Mouse (Mus musculus) midbrain, embryonic 16.5 days (tissue): ENCODE results near the gene Tmem259. TPM values are rescaled to one million over a fixed set of nuclear protein-coding genes. Genes with fewer than 3 reads are reported as not detected.

Experiments used
- ATAC-seq: fragments of 200-750 bp; cut with Nextera tagmentation; 2 replicates; pipeline ENCODE4 v1.8.0; 2017; ENCODE audit warnings: moderate TSS enrichment
- H3K27ac ChIP-seq: fragments of 300-500 bp; sonication (generic); 2 replicates; pipeline ENCODE4 v1.5.1; 2014; ENCODE audit warnings: mild to moderate bottlenecking, low read length, mixed read lengths
- H3K27me3 ChIP-seq: fragments of 300-500 bp; sonication (generic); 2 replicates; pipeline ENCODE4 v1.6.1; 2014; ENCODE audit warnings: low read depth, low read length, mixed read lengths; ENCODE audit not compliant: control insufficient read depth, insufficient read depth
- H3K36me3 ChIP-seq: fragments of 300-500 bp; sonication (generic); 2 replicates; pipeline ENCODE4 v1.6.1; 2014; ENCODE audit warnings: mild to moderate bottlenecking, low read length, moderate library complexity, mixed read lengths; ENCODE audit not compliant: control insufficient read depth, insufficient read depth
- H3K4me1 ChIP-seq: fragments of 300-500 bp; sonication (generic); 2 replicates; pipeline ENCODE4 v1.6.1; 2014; ENCODE audit warnings: mild to moderate bottlenecking, low read length, mixed read lengths; ENCODE audit not compliant: control insufficient read depth, insufficient read depth
- H3K4me2 ChIP-seq: fragments of 300-500 bp; sonication (generic); 2 replicates; pipeline ENCODE4 v1.6.1; 2014; ENCODE audit warnings: mild to moderate bottlenecking, low read length, mixed read lengths
- H3K4me3 ChIP-seq: fragments of 300-500 bp; sonication (generic); 2 replicates; pipeline ENCODE4 v1.5.1; 2014; ENCODE audit warnings: low read depth, mild to moderate bottlenecking, low read length, moderate library complexity, mixed read lengths
- H3K9ac ChIP-seq: fragments of 300-500 bp; sonication (generic); 2 replicates; pipeline ENCODE4 v1.6.1; 2014; ENCODE audit warnings: low read depth, low read length, mixed read lengths
- H3K9me3 ChIP-seq: fragments of 300-500 bp; sonication (generic); replicated peaks from 2 replicates; pipeline ENCODE4 v1.6.1; 2014; ENCODE audit warnings: mild to moderate bottlenecking, low read length, mixed read lengths; ENCODE audit not compliant: control insufficient read depth, poor library complexity, severe bottlenecking
- WGBS: fragments of 180-500 bp; shearing (Covaris S2); extraction: QIAGEN DNeasy Blood & Tissue Kit; methylation state at CpG from one replicate; pipeline ENCODE4 v1.1.7; 2014; 5-methylcytosine and 5-hydroxymethylcytosine counted together
- polyA plus RNA-seq: library from polyadenylated mRNA; unstranded; fragments of >200 nt; fragmentation: Nextera tagmentation; extraction: Ambion mirVana; gene quantifications from 2 replicates; pipeline ENCODE4 v1.2.1, GENCODE M21; 2015

Tmem259 gene
- polyA plus RNA-seq: 15.3 and 16.2 TPM in 2 replicates

DNA sequence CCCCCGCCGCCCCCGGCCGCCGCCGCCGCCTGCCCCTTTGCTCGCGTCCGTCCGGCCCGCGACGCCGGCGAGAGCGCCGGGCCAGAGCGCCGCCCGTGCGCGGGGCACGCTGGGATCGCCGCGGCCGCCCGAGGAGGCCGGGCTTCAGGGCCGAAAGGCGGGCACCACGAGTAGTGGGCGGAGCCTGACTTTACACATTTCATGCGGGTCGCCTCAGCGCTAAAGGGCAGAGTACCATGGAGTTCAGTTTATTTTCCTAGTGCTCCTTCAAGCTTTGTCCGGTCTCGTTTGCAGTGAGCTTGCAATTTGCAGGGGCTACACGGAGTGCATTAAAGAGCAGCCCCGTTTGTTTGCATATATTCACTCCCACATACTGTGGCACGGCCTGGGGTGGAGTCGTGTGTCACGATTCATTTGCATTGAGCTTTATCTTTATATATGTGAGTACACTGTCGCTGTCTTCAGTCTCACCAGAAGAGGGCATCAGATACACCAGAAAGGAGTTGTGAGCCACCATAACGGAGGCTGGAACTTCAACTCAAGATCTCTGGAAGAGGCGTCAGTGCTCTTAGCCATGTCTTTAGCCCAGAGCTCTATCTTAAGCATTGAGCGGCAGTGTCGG lies at the start of gene Tmem259:
TSS of gene Tmem259 (minus strand) at position 136 of the 622 bp plus-strand sequence.
- H3K4me2 ChIP-seq: peak within 1 kb of the TSS; percentile 90
- peak; percentile 83 for ATAC-seq
- H3K9ac ChIP-seq: peak within 1 kb of the TSS; percentile 88
- under 1% methylated on average over 49 of the region's 49 CpGs for WGBS
- peak within 1 kb of the TSS; percentile 76 for H3K4me3 ChIP-seq
- H3K4me1 ChIP-seq: peaks cover 41% of the 10 kb centered on the region
- 0 out of 2 replicates have a peak, but pooled peaks cover under 1% of the 10 kb centered on the region for H3K36me3 ChIP-seq
- peaks cover 15% of the 10 kb centered on the region for H3K27me3 ChIP-seq
- no peaks in the 10 kb centered on the region for H3K9me3 ChIP-seq
- H3K27ac ChIP-seq: peak within 1 kb of the TSS; percentile 95

DNA sequence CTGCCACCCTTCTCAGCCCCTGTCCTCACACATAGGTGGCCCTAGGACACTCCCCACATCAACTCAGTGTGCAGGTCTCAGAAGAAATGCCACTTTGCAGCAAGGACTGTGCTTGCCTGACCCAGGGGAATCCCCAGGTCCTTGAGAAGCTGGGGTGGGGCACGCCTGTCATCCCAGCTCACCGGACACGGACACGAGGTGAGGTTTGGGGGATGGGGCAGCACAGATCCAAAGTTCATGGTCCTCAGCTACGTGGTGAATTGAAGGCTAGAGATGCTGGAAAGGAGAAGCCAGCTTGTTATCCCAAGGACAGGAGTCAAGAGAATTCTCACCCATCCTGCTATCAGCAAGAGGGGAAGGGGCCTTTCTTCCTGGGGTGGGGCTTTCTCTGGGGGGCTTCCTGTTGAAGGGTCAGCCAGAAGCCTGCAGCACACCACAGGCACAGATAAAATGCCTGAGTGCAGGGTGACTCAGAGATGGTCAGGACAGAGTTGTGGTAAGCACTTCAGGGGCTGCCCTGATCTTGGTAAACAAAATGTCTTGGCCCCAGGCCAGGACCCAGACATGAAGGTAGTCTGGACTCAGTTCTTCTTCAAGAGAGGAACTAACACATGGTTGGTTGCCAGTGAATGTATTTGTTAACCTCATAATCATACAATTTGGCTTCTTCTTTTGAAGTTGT lies 48.8 kb upstream of the Tmem259 start:
- Histone ChIP-seq H3K27me3 (no peaks in the 10 kb centered on the region), H3K27ac (no peak overlapping the region), H3K9me3 (no peaks in the 10 kb centered on the region), H3K4me1 (peaks cover 5% of the 10 kb centered on the region), H3K36me3 (peaks cover 23% of the 10 kb centered on the region), H3K9ac (no peak overlapping the region), H3K4me3 (no peak overlapping the region), H3K4me2 (no peak overlapping the region)
- no peak for ATAC-seq
- WGBS: 72% methylated on average over 5 of the region's 5 CpGs

DNA sequence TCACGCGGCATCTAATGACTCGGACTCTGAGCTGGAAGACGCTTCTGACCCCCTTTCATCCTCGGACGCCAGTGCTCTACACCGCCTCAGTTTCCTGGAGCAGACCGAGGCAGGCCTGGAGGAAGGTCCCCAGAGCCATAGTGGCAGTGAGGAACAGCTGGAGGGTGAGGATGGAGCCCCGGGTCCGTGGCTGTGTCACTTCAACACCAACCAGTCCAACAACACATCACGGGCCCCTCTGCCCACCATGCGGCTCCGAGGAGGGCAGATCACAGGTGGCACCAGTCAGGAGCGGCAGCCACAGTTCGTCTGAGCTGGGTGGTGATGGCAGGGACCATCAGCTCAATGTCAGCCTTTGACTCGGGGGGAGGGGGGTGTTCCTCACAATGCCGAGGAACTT lies 46.6 kb upstream of the Tmem259 start:
- no peak overlapping the region for H3K4me2 ChIP-seq
- no peak overlapping the region for H3K27ac ChIP-seq
- no peaks in the 10 kb centered on the region for H3K4me1 ChIP-seq
- H3K9ac ChIP-seq: no peak overlapping the region
- whole genome bisulfite sequencing: 92% methylated on average over 17 of the region's 17 CpGs
- no peaks in the 10 kb centered on the region for H3K27me3 ChIP-seq
- no peaks in the 10 kb centered on the region for H3K9me3 ChIP-seq
- no peak overlapping the region for H3K4me3 ChIP-seq
- no peak for ATAC-seq
- peaks cover 7% of the 10 kb centered on the region for H3K36me3 ChIP-seq

DNA sequence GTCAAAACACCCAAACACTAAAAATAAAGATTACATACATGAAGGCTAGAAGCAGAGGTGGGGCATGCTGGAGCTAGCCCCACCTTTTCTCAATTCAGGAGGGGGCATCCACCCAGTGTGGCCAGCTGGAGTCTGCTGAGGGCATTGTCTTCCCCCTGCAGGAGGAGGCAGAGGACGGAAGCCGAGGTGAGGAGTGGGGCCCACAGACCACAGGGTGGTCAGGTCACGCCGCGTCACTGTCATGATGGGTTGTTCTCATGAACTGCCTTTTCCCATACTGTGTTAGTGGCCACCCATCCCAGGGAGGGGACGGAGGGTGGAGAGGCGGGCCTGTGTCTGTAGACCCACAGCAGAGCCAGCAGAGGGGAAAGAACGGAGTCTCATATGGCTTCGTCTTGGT lies 46.1 kb upstream of the Tmem259 start:
- Histone ChIP-seq H3K4me3 (no peak overlapping the region), H3K27me3 (no peaks in the 10 kb centered on the region), H3K36me3 (peaks cover 2% of the 10 kb centered on the region; the same call in 1 of the 2 replicates), H3K9me3 (no peaks in the 10 kb centered on the region), H3K9ac (no peak overlapping the region), H3K4me1 (no peaks in the 10 kb centered on the region), H3K27ac (no peak overlapping the region), H3K4me2 (no peak overlapping the region)
- no peak for ATAC-seq
- WGBS: 82% methylated on average over 9 of the region's 9 CpGs

DNA sequence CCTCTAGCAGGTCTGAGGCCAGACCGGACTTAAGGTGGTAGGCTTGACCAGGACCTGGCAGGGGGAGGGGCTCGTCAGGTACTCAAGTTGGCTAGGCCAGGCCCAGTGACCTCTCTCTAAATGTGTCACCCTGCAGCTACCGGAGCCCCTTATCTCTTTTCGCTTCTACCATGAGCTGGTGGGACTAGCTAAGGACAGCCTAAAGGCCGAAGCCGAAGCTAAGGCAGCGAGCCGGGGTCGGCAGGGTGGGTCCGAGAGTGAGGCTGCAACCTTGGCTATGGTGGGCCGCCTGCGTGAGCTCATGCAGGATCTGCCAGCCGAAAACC lies 44.4 kb upstream of the Tmem259 start:
- no peaks in the 10 kb centered on the region for H3K9me3 ChIP-seq
- no peak overlapping the region for H3K4me2 ChIP-seq
- WGBS: 94% methylated on average over 13 of the region's 13 CpGs
- no peak overlapping the region for H3K9ac ChIP-seq
- no peaks in the 10 kb centered on the region for H3K4me1 ChIP-seq
- no peak overlapping the region for H3K4me3 ChIP-seq
- ATAC-seq: no peak
- no peaks in the 10 kb centered on the region for H3K36me3 ChIP-seq
- no peak overlapping the region for H3K27ac ChIP-seq
- H3K27me3 ChIP-seq: no peaks in the 10 kb centered on the region

DNA sequence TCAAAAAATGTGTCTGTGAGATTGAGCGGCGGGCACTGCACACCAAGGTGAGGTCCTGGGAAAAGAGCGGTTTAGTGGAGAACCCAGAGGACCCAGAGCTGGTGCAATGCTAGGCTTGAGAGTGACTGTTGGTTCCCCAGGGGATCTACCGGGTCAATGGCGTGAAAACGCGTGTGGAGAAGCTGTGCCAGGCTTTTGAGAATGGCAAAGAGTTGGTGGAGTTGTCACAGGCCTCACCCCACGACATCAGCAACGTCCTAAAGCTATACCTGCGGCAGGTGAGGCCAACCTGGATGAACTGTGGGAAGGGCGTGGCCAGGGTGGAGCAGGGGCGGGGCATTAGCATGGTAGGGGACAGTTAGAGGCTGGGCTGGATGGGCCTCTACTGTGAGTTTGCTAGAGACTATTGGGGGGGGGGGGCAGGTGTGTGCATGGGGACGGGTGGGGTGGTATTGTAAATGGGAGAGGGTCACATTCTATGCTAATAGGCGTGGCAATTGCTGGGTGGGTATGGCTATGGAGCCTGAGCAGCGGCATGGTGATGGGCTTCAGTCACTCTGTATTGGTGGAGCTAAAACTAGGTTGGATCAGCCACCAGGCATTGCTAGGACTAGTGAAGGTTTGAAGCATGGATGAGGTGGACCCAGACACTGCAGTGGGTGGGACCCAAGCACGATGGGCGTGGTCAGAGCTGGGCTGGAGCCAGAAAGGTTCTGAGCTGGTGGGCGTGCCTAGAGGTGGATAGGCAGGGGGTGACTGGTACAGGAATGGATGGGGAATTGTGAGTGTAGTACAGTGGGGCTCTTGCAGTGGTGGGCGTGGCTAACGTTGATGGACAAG lies 43.8 kb upstream of the Tmem259 start:
- Histone ChIP-seq H3K4me1 (no peaks in the 10 kb centered on the region), H3K4me2 (no peak overlapping the region), H3K4me3 (no peak overlapping the region), H3K9ac (no peak overlapping the region), H3K36me3 (no peaks in the 10 kb centered on the region), H3K27me3 (no peaks in the 10 kb centered on the region), H3K9me3 (no peaks in the 10 kb centered on the region), H3K27ac (no peak overlapping the region)
- WGBS: 78% methylated on average over 20 of the region's 20 CpGs
- ATAC-seq: no peak

DNA sequence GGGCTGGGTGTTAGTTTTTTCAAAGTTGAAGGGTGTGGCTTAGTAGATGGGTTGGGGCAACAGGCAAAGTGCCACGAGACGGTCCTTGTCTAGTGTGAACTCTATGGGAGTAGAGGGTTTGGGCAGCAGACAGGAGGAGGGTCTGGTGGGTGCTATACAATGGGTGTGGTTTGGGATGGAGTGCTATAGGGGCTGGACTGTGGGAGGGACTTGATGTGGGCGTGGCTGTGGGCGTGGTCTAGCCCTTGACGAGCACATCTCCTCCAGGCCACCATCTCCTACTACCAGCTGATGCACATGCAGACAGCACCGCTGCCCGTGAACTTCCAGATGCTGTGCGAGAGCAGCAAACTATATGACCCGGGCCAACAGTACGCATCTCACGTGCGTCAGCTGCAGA lies 41.8 kb upstream of the Tmem259 start:
- H3K4me3 ChIP-seq: no peak overlapping the region
- H3K4me1 ChIP-seq: no peaks in the 10 kb centered on the region
- H3K9ac ChIP-seq: no peak overlapping the region
- H3K27me3 ChIP-seq: no peaks in the 10 kb centered on the region
- 65% methylated on average over 12 of the region's 12 CpGs for WGBS
- H3K36me3 ChIP-seq: no peaks in the 10 kb centered on the region
- ATAC-seq: no peak
- H3K4me2 ChIP-seq: no peak overlapping the region
- H3K27ac ChIP-seq: no peak overlapping the region
- no peaks in the 10 kb centered on the region for H3K9me3 ChIP-seq

DNA sequence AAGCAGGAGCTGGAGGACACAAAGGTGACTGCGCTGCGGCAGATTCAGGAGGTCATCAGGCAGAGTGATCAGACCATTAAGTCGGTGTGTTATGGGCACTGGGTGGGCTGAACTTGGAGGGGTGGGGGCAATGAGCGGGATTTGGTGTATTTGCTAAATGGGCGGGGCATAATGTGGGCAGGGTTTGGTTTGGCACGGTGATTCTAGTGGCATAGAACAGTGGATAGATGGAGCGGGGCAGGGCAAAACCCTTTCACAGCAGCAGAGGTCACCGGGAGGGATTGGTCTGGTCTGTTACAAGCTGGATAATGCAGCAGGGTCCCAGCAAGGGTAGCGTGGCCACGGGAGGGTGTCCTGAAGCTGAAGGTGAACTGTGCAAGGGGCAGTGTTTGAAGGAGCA lies 41.3 kb upstream of the Tmem259 start:
- no peak overlapping the region for H3K9ac ChIP-seq
- H3K27ac ChIP-seq: no peak overlapping the region
- no peaks in the 10 kb centered on the region for H3K4me1 ChIP-seq
- H3K4me3 ChIP-seq: no peak overlapping the region
- WGBS: 78% methylated on average over 10 of the region's 10 CpGs
- ATAC-seq: no peak
- no peaks in the 10 kb centered on the region; the same call in 1 of the 2 replicates for H3K27me3 ChIP-seq
- H3K9me3 ChIP-seq: no peaks in the 10 kb centered on the region
- no peak overlapping the region for H3K4me2 ChIP-seq
- no peaks in the 10 kb centered on the region for H3K36me3 ChIP-seq

DNA sequence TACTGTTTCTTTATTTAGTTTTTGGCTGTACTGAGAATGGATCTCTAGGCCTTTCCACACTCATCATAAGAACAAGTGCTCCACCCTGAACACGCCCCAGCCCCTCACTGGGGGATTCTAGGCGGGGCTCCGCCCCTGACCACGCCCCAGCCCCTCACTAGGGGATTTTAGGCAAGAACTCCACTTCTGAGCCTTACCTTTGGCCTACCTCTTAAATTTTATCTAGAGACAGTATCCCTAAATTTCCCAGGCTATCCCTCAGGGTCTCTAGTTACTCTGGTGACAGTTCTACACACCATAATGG lies 40.9 kb upstream of the Tmem259 start:
- Histone ChIP-seq H3K4me2 (no peak overlapping the region), H3K9ac (no peak overlapping the region), H3K27me3 (peaks cover under 1% of the 10 kb centered on the region), H3K27ac (no peak overlapping the region), H3K9me3 (no peaks in the 10 kb centered on the region), H3K4me3 (no peak overlapping the region), H3K4me1 (no peaks in the 10 kb centered on the region), H3K36me3 (no peaks in the 10 kb centered on the region)
- ATAC-seq: no peak
- 55% methylated on average over 4 of the region's 4 CpGs for WGBS
